Mouse (Mus musculus) cerebellum, adult 2 months (tissue): ENCODE results near the gene Kin.

ENCODE experiments used
- CTCF ChIP-seq: fragments of 200-500 bp; IDR thresholded peaks from 2 replicates; pipeline ENCODE4 v1.5.1; 2011; ENCODE audit warnings: low read depth, mild to moderate bottlenecking, control low read depth, low read length, moderate library complexity, borderline replicate concordance; ENCODE audit not compliant: insufficient read depth
- POLR2A ChIP-seq: fragments of 200-500 bp; IDR thresholded peaks from 2 replicates; pipeline ENCODE4 v1.6.1; 2011; ENCODE audit warnings: low read length, control low read depth, borderline replicate concordance; ENCODE audit not compliant: insufficient read depth

- TF ChIP-seq CTCF, result no peak
- TF ChIP-seq POLR2A, result no peak
These were observed 8.6 kb upstream of the Kin start for GRCm38 (mm10) chr2:10071751-10072150.
